Mouse (Mus musculus): ENCODE measurements around the gene Akt1s1. TPM values are rescaled to one million over a fixed set of nuclear protein-coding genes. Genes with fewer than 3 reads are reported as not detected.
A peak's percentile ranks its signal among the peaks of the same experiment; 100 is the strongest.

Akt1s1 gene
- total and polyA plus RNA-seq, 3 experiments, result 9.5 to 24.2 (median 23.3) TPM

DNA sequence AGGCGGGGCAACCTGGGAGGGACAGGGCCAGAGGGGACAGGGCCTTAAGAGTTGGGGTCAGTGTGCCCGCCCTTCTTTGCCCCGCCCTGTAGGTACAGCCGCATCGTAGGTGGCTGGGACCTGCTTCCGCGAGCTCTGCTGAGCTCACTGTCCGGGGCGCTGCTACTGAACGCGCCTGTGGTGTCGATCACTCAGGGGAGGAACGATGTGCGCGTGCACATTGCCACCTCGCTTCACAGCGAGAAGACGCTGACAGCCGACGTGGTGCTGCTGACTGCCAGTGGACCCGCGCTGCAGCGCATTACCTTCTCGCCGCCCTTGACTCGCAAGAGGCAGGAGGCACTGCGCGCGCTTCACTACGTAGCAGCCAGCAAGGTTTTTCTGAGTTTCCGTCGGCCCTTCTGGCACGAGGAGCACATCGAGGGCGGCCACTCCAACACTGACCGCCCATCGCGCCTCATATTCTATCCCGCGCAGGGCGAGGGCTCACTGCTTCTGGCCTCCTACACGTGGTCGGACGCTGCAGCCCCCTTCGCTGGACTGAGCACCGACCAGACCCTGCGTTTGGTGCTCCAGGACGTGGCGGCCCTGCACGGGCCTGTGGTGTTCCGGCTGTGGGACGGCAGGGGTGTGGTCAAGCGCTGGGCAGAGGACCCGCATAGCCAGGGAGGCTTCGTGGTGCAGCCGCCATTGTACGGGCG lies 9.2 kb upstream of the Akt1s1 start:
- peak overlapping the region in 1 of 3 experiments; percentile 21 for H3K4me3 ChIP-seq (replicated peaks in 1 of 3; ENCODE audit: low read depth in 2 of 3, low read length in 2 of 3, poor library complexity in 1 of 3)
- no peak for DNase-seq (ENCODE audit: extremely low read depth)
- H3K9ac ChIP-seq (ENCODE audit: insufficient read depth, low read depth), result no peak overlapping the region

GRCm38 (mm10) chr7:44840426-44840825 lies 8.4 kb upstream of the Akt1s1 start:
- dilution Hi-C loops (cut with MboI; ENCODE audit: extremely low pct_ligation_motif_present, extremely low pct_unique_long_range_greater_than_20kb, low sequenced_read_pairs), result no loop called here
- H3K9ac ChIP-seq (ENCODE audit: insufficient read depth, low read depth), result no peak overlapping the region
- no peak overlapping the region for H3K4me3 ChIP-seq (replicated peaks in 1 of 3; ENCODE audit: low read depth in 2 of 3, low read length in 2 of 3, poor library complexity in 1 of 3)
- peaks cover 79 to 88% of the 10 kb centered on the region in 2 experiments for H3K36me3 ChIP-seq (replicated peaks in 1 of 2; ENCODE audit: control insufficient read depth in 1 of 2, insufficient read depth in 1 of 2, low read length in 1 of 2)
- TF ChIP-seq KAT2A (IDR thresholded peaks at IDR 0.05; ENCODE audit: insufficient replicate concordance, low read length) (no peak), IRF4 (IDR thresholded peaks at IDR 0.05; ENCODE audit: low read depth, low read length) (no peak), RAD21 (IDR thresholded peaks at IDR 0.05; ENCODE audit: low read depth, low read length) (no peak), MAFK (IDR thresholded peaks at IDR 0.05; ENCODE audit: insufficient replicate concordance, low read length) (no peak), ZC3H11A (IDR thresholded peaks at IDR 0.05; ENCODE audit: low read depth, low read length) (no peak), ZMIZ1 (IDR thresholded peaks at IDR 0.05; ENCODE audit: low read depth, low read length) (peak; percentile 21; the same call in 1 of the 2 replicates), NELFE (IDR thresholded peaks at IDR 0.05; ENCODE audit: low read depth, low read length) (no peak)
- in situ Hi-C loops (cut with MboI; ENCODE audit: low pct_ligation_motif_present, low pct_unique_long_range_greater_than_20kb, low sequenced_read_pairs), result no loop called here
- H3K27me3 ChIP-seq (replicated peaks), result no peaks in the 10 kb centered on the region
- no peak for DNase-seq (ENCODE audit: extremely low read depth)
- H3K4me1 ChIP-seq (ENCODE audit: control insufficient read depth in 1 of 2, insufficient read depth in 2 of 2), result peaks cover 36 to 73% of the 10 kb centered on the region in 2 experiments
- H3K4me2 ChIP-seq (ENCODE audit: insufficient read depth, low read depth, poor library complexity, severe bottlenecking), result no peak overlapping the region
- no peak overlapping the region for H3K27ac ChIP-seq (ENCODE audit: insufficient read depth, low read depth)
- H3K9me3 ChIP-seq (replicated peaks; ENCODE audit: low read length), result peaks cover 33% of the 10 kb centered on the region
- no peaks in the 10 kb centered on the region for H3K79me2 ChIP-seq (replicated peaks; ENCODE audit: control insufficient read depth, extremely low read depth, insufficient read depth, poor library complexity, severe bottlenecking)

More for the DNA sequence above, 9.2 kb upstream of the Akt1s1 start:
- no peak overlapping the region for H3K4me2 ChIP-seq (ENCODE audit: insufficient read depth, low read depth, poor library complexity, severe bottlenecking)
- peak; percentile 11; the same call in 1 of the 2 replicates for TF ChIP-seq POLR2A (IDR thresholded peaks at IDR 0.05; ENCODE audit: low read depth, low read length)
- TF ChIP-seq CHD2 (IDR thresholded peaks at IDR 0.05; ENCODE audit: low read length), result no peak
- no peak for TF ChIP-seq NRF1 (IDR thresholded peaks at IDR 0.05; ENCODE audit: low read depth, low read length)
- in situ Hi-C loops (cut with MboI; ENCODE audit: low pct_ligation_motif_present, low pct_unique_long_range_greater_than_20kb, low sequenced_read_pairs) (no loop called here), dilution Hi-C loops (cut with MboI; ENCODE audit: extremely low pct_ligation_motif_present, extremely low pct_unique_long_range_greater_than_20kb, low sequenced_read_pairs) (no loop called here)
- H3K36me3 ChIP-seq (replicated peaks in 1 of 2; ENCODE audit: control insufficient read depth in 1 of 2, insufficient read depth in 1 of 2, low read length in 1 of 2), result peaks cover 71 to 80% of the 10 kb centered on the region in 2 experiments
- H3K27ac ChIP-seq (ENCODE audit: insufficient read depth, low read depth), result no peak overlapping the region
- H3K9me3 ChIP-seq (replicated peaks; ENCODE audit: low read length), result peaks cover 33% of the 10 kb centered on the region
- H3K79me2 ChIP-seq (replicated peaks; ENCODE audit: control insufficient read depth, extremely low read depth, insufficient read depth, poor library complexity, severe bottlenecking), result no peaks in the 10 kb centered on the region
- no peaks in the 10 kb centered on the region for H3K27me3 ChIP-seq (replicated peaks)
- H3K4me1 ChIP-seq (ENCODE audit: control insufficient read depth in 1 of 2, insufficient read depth in 2 of 2), result peaks cover 36 to 81% of the 10 kb centered on the region in 2 experiments

- peaks cover 33% of the 10 kb centered on the region for H3K9me3 ChIP-seq (replicated peaks; ENCODE audit: low read length)
- H3K4me3 ChIP-seq (replicated peaks in 1 of 3; ENCODE audit: low read depth in 2 of 3, low read length in 2 of 3, poor library complexity in 1 of 3), result peak overlapping the region in 1 of 3 experiments; percentile 14
- dilution Hi-C loops (cut with MboI; ENCODE audit: extremely low pct_ligation_motif_present, extremely low pct_unique_long_range_greater_than_20kb, low sequenced_read_pairs) (no loop called here), in situ Hi-C loops (cut with MboI; ENCODE audit: low pct_ligation_motif_present, low pct_unique_long_range_greater_than_20kb, low sequenced_read_pairs) (no loop called here)
- H3K27me3 ChIP-seq (replicated peaks), result no peaks in the 10 kb centered on the region
- no peak overlapping the region for H3K4me2 ChIP-seq (ENCODE audit: insufficient read depth, low read depth, poor library complexity, severe bottlenecking)
- no peaks in the 10 kb centered on the region for H3K79me2 ChIP-seq (replicated peaks; ENCODE audit: control insufficient read depth, extremely low read depth, insufficient read depth, poor library complexity, severe bottlenecking)
- peak overlapping the region; percentile 68 for H3K27ac ChIP-seq (ENCODE audit: insufficient read depth, low read depth)
- H3K9ac ChIP-seq (ENCODE audit: insufficient read depth, low read depth), result no peak overlapping the region
- peaks cover 31 to 65% of the 10 kb centered on the region in 2 experiments for H3K4me1 ChIP-seq (ENCODE audit: control insufficient read depth in 1 of 2, insufficient read depth in 2 of 2)
- peaks cover 93 to 98% of the 10 kb centered on the region in 2 experiments for H3K36me3 ChIP-seq (replicated peaks in 1 of 2; ENCODE audit: control insufficient read depth in 1 of 2, insufficient read depth in 1 of 2, low read length in 1 of 2)
- no peak for DNase-seq (ENCODE audit: extremely low read depth)
- TF ChIP-seq USF2 (conservative IDR thresholded peaks at IDR 0.05; ENCODE audit: low read depth, low read length) (no peak), CHD2 (IDR thresholded peaks at IDR 0.05; ENCODE audit: low read length) (0 out of 2 replicates have a peak, but pooled peaks have one; percentile 26), JUND (conservative IDR thresholded peaks at IDR 0.05; ENCODE audit: low read depth, low read length) (no peak), USF1 (IDR thresholded peaks at IDR 0.05; ENCODE audit: low read depth, low read length) (no peak), MXI1 (IDR thresholded peaks at IDR 0.05; ENCODE audit: low read depth, low read length) (no peak), TCF12 (IDR thresholded peaks at IDR 0.05; ENCODE audit: low read depth, low read length) (peak; percentile 67; the same call in 1 of the 2 replicates), ZKSCAN1 (IDR thresholded peaks at IDR 0.05; ENCODE audit: borderline replicate concordance, low read depth, low read length) (no peak), ZC3H11A (IDR thresholded peaks at IDR 0.05; ENCODE audit: low read depth, low read length) (no peak), JUN (IDR thresholded peaks at IDR 0.05; ENCODE audit: insufficient read depth, low read depth, low read length) (no peak), MAFK (IDR thresholded peaks at IDR 0.05; ENCODE audit: insufficient replicate concordance, low read length) (no peak), HCFC1 (IDR thresholded peaks at IDR 0.05; ENCODE audit: low read depth, low read length) (no peak), ZNF384 (IDR thresholded peaks at IDR 0.05; ENCODE audit: low read depth, low read length) (no peak), RAD21 (IDR thresholded peaks at IDR 0.05; ENCODE audit: low read depth, low read length) (no peak), NELFE (IDR thresholded peaks at IDR 0.05; ENCODE audit: low read depth, low read length) (no peak), SIN3A (IDR thresholded peaks at IDR 0.05; ENCODE audit: low read length) (peak; percentile 51; the same call in 1 of the 2 replicates), ELF1 (IDR thresholded peaks at IDR 0.05; ENCODE audit: low read depth, low read length) (peak; percentile 54; the same call in 1 of the 2 replicates), MEF2A (IDR thresholded peaks at IDR 0.05; ENCODE audit: borderline replicate concordance, low read depth, low read length) (peak; percentile 72)
Measured at GRCm38 (mm10) chr7:44841825-44842463, 6.8 kb upstream of the Akt1s1 start.

Data from CH12.LX (cell line).